Mouse (Mus musculus): Measurements from ENCODE around the gene Pik3c2b.
A peak's percentile ranks its signal among the peaks of the same experiment; 100 is the strongest.
"Not testable (repeated sequence)": the region's sequence is repeated elsewhere in the genome, so short reads cannot be mapped to it uniquely, and the experiment has no call there.

Pik3c2b gene

DNA sequence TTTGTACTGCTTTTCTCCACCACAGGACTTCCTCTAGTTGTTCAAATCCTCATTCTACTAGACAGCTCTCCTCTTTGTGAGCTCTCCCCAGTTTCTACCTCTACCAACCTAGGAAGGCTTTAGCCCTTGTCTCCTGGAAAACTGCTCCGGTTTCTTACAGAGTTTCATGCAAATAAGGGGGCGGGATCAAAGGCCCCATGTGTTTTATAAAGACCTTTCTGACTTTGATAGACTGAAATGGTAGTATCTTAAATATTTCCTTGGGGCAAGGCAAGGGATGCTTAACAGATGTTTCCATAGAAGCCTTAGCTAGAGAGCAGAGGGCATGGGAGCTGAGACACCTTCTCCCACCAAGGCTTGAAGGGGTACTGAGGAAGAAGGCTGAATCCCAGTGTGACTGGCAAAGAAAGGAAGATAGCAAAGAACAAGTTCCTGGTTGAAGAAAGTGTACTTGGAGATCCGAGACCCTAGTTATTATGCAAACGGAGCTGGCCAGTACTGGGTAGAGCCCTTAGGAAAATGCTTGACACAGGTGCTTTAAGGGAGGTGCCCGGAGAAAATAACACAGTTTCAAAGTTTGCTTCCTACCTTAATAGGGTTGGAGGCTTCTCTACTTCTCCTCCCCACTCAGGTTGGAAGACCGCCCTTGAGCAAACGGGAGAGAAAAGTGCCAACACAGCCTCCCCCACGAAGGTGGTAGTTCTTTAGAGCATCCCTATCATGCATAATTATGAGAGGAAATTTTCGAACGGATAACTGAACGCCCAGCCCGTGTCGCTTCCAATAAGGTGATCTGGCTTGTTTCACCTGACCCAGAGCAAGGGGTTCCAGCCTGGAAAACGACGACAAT lies at the start of gene Pik3c2b:
Pik3c2b (plus strand) TSS at position 657 of the 850 bp plus-strand sequence.
- DNase-seq (ENCODE audit: low spot score) = peak; percentile 56

- no peak for DNase-seq (ENCODE audit: low spot score)
Observed at GRCm38 (mm10) chr1:133000347-133000746, 45.1 kb upstream of the Pik3c2b start.

DNA sequence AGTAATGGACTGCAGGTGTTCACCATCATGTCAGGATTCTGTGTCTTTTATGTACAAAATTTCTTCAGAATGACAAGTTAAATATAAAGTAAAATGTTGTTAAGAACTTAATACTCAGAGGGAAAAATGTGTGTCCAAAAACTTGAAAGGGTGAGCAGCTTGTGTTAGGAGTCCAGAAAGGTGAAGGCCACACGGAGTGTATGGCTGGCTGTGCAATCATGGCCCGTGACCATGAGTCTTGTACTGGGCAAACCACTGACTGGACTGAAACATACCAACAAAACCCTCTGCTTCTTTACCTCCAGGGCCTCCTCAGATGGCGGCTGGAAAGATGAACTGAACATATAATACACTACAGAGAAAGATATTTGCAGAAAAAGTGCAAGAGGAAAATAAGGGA lies 38.9 kb upstream of the Pik3c2b start:
- DNase-seq (ENCODE audit: low spot score) = no peak

DNA sequence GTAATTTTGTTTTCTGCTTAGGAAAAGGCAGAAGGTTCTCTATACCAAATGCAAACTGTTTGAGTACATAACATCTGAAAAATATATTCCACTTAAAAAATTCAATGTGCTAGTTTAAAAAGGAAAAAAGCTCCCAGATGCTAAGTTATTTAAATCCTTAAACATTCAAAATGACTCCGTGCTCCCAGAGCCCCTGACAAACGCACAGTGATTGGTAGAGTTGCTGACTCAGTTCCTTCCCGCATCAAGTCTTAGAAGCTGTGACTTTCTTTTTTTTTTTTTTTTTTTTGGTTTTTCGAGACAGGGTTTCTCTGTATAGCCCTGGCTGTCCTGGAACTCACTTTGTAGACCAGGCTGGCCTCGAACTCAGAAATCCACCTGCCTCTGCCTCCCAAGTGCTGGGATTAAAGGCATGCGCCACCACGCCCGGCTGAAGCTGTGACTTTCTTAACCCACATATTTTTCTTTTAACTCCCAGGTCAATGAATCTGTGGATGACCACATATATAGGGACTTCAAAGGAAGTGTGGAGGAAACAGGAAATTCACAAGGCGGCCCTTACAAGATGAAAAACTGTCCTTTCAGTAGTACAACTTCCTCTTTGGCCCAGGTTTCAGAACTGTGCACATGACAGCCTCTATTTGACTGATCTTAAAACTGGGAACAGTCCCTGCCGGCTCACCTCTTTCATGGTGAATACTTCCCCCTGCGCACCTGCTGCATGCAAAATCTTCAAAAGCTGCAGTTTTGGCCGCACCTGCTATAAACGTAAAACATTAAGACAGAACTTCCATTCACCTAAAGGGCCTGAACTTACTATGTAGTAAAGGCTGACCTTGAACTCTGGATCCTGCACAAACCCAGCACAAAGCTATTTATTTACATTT lies 33.3 kb upstream of the Pik3c2b start:
- no peak for DNase-seq (ENCODE audit: low spot score)

DNA sequence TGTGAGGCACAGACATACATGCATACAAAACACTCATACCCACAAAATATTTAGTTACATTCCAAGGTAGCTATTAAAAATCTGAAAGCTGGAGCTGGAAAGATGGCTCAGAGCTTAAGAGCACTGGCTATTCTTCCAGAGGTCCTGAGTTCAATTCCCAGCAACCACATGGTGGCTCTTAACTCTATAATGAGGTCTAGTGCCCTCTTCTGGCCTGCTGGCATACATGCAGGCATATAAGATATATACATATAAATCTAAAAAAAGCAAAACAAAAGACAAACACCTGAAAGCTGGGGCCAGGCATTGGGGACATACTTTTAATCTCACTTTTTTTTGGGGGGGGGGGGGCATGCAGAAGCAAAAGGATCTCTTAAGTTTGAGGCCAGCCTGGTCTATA lies 32.1 kb upstream of the Pik3c2b start:
- DNase-seq (ENCODE audit: low spot score) = peak; percentile 55

DNA sequence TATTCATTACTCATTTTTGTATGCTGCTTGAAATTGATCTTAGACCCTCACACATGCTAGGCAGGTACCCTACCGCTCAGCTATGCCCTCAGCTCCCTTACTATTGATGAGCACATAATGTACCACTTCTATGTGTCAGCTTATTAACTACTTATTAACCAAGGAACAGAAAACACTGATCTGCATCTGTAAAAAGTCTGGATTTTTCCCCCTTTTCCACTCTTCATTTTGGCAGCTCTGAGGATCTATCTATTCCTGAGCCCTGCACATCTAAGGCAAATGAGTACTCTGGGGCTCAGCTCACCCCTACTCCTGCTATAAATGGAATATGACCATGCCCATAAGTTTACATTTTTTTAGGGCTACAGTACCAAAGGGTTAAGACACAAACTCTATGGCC lies 31.3 kb upstream of the Pik3c2b start:
- no peak for DNase-seq (ENCODE audit: low spot score)

GRCm38 (mm10) chr1:133016775-133017428 lies 28.6 kb upstream of the Pik3c2b start:
- DNase-seq (ENCODE audit: low spot score) = no peak

DNA sequence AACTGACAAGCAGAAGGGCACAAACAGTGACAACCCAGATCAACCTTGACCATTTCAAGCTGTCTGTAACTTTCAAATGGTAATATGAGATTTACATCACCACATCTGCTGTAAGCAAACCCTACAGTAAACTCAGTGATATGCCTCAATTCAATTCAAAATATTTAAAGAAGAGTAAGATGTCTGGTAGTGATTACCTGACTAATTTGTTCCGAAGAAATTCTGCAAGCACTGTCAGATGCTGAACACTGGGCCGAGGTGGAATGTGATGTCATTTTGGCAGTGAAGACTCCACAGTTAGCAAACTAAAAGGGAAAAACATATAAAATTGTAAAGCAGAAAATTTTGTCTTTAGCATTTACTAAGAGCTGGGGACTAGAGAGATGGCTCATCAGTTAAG lies 26.9 kb upstream of the Pik3c2b start:
- no peak for DNase-seq (ENCODE audit: low spot score)

DNA sequence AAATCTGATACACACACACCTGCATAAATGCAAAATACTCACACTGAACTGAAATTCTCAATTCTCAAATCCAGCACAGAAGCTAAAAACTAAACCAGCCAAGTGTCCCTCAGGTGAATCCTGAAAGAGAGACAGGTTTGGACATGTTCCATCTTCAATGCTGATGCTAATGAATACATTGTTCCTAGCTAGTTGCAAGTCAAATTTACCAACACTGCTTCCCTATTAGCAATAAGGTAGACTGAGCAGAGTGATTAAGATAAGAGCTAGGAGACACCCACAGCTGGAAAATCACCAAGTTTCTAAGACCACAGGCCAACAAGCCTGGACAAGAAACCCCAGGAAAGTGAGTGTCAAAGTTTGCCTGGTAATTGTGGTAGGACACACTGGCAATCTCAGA lies 26.2 kb upstream of the Pik3c2b start:
- no peak for DNase-seq (ENCODE audit: low spot score)

DNA sequence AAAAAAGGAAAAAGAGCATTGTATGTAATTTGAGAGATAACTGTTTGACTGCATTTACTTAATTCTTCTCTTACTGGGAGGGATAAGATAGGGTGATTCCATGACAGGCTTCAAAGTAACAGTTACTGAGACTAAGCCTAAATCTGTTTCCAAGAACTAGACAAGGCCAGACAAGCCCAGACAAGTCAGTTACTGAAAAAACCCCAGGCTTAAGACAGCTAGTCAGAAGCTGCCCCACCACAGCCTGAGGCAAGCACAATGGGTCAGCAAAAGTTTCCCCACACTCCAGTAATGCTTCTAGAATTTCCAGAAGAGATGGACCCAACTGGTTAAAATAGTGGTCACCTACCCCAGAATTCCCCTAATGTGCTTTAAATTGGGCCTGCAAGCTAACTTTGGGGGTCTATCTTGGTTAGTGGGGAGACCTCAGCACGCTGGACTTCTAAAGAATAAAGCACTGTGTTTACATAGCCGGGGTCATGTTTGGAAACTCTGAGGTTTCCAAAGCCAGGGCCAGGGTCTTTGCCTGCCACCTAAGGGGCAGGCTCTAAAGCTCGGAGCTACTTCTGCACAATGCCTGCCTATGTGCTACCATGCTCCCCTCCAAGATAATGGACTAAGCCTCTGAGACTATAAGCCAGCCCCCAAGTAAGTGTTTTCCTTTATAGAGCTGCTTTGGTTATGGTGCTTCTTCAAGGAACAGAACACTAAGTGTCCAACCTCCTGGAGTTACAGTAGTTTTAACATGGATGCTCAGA lies 25.2 kb upstream of the Pik3c2b start:
- DNase-seq (ENCODE audit: low spot score) = no peak

DNA sequence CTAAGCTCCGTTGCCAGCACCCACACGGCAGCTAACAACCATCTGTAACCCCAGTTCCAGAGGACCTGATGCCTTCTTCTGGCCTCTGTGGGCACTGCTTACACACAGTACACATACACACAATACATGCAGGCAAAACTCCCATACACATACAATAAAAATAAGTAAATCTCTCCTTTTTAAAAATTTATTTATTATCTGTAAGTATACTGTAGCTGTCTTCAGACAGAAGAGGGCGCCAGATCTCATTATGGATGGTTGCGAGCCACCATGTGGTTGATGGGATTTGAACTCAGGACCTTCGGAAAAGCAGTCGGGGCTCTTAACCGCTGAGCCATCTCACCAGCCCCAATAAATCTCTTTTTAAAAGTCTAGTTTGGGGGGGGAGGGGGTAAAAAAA lies 24.1 kb upstream of the Pik3c2b start:
- no peak for DNase-seq (ENCODE audit: low spot score)

DNA sequence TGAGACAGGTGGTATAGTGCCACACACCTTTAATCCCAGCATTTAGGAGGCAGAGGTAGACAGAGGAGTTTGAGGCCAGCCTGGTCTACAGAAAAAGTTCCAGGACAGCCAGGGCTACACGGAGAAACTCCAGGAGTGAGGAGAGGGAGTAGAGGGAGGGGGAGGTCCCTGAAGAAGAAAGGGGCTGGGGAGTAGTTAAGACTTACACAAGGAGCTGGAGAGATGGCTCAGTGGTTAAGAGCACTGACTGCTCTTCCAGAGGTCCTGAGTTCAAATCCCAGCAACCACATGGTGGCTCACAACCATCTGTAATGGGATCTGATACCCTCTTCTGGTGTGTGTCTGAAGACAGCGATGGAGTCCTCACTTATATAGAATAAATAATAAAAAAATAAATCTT lies 23.5 kb upstream of the Pik3c2b start:
- not testable (repeated sequence) for DNase-seq (ENCODE audit: low spot score)

DNA sequence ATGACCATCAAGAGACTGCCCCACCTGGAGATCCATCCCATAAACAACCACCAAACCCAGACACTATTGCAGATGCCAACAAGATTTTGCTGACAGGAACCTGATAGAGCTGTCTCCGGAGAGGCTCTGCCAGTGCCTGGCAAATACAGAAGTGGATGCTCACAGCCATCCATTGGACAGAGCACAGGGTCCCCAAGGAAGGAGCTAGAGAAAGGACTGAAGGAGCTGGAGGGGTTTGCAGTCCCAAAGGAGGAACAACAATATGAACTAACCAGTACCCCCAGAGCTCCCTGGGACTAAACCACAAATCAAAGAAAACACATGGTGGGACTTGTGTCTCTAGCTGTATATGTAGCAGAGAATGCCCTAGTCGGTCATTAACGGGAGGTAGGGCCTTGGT lies 21.7 kb upstream of the Pik3c2b start:
- not testable (repeated sequence) for DNase-seq (ENCODE audit: low spot score)

GRCm38 (mm10) chr1:133024426-133024825 lies 21.0 kb upstream of the Pik3c2b start:
- no peak for DNase-seq (ENCODE audit: low spot score)

GRCm38 (mm10) chr1:133025051-133025795 lies 20.2 kb upstream of the Pik3c2b start:
- peak; percentile 98 for DNase-seq (ENCODE audit: low spot score)

DNA sequence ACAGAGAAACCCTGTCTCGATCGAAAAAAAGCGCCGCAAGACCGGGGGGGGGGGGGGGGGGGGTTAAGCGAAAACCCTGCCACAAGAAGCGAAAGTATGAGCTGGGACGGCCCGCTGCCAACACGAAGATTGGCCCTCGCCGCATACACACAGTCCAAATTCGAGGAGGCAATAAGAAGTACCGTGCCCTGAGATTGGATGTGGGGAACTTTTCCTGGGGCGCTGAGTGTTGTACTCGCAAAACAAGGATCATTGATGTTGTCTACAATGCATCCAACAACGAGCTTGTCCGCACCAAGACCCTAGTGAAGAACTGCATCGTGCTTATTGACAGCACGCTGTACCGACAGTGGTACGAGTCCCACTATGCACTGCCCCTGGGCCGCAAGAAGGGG lies 19.7 kb upstream of the Pik3c2b start:
- not testable (repeated sequence) for DNase-seq (ENCODE audit: low spot score)

DNA sequence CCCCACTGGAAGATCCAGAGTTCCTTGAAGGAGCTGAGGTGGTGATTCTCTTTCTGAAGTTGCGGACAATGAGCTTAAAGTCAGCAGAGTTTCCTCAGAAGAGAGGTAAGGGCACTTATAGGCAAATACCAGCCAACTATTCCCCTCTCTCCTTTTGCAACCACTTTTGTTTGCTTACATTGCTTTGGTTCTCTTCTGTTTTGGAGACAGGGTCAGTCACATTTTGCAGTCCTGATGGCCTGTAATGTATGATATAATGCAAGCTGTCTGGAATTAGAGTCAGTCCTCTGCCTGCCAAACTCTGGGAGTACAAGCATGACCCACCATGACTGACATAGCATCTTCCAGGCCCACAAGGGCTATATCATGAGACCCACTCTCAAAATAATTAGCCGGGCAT lies 18.3 kb upstream of the Pik3c2b start:
- DNase-seq (ENCODE audit: low spot score) = no peak

GRCm38 (mm10) chr1:133027980-133028379 lies 17.5 kb upstream of the Pik3c2b start:
- DNase-seq (ENCODE audit: low spot score) = no peak

DNA sequence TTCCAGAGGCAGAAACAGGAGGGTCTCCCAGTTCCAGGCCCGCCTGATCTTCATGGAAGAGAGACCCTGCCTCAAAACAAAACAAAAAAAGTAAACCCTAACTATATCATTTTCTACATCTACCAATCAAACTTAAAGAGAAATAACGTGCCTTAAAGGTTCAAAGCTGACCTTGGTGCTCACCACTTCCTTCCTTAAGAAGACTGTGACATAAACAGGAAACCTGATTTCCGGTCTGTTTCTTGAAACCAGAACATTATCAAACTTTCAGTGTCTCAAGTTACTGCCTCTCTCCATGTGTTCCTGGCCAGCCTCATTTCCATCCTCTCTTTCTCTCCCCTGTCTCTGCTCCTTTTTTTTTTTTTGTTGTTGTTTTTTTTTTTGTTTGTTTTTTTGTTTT lies 15.7 kb upstream of the Pik3c2b start:
- DNase-seq (ENCODE audit: low spot score) = no peak

- no peak for DNase-seq (ENCODE audit: low spot score)
Observed at GRCm38 (mm10) chr1:133030461-133030860, 15.0 kb upstream of the Pik3c2b start, which contains the start of gene Mdm4. Gene Mdm4, minus strand, starts transcription at chr1:133030561.

DNA sequence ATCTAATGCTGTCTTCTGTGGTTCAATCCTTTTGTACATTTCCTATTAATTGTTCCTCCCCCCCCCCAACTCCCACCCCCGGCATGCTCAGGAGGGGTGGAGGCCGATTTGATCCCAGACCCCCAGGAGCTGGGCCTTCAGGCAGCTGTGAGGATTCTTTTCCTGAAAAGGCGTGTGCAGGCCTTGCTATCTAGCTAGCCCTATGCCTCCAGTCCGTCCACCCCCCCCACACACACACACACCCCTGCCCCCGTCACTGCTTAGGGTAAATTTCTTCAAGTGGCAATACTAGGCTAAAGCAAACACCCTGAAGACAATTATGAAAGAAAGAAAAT lies 12.5 kb upstream of the Pik3c2b start:
- DNase-seq (ENCODE audit: low spot score) = no peak

Data from embryo, embryonic 10.5 days (tissue).